Mouse (Mus musculus): ENCODE results near the gene Wwtr1. TPM values are rescaled to one million over a fixed set of nuclear protein-coding genes. Genes with fewer than 3 reads are reported as not detected.

Gene Wwtr1
- polyA plus RNA-seq, 1 experiment = 0.17 TPM

DNA sequence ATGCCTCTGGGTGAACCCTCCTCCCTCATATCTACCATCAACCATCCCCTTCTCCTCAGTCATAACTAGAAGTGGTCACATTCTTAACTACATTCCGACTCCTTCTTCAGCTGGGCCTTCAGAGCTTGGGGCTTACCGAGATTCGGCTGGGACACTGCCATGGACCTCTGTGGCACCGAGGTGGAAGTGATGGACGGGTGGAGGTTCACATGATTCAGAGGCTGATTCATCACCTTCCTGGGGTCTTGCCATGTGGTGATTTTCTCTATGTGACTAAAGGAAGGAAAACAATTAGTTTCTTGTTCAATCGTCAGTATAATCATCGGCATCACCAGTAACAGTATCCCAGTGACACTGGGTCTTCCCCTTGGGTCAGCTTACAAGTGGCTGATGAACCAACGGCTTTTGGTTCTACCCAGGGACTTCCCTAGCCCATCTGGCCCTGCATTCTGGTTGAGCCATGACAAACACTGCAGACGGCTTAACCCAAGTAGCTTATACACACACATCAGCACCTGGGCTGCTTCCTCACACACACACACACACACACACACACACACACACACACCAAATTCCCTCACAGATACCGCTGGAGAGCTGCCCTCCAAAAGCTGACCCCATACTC lies 74.0 kb downstream of the Wwtr1 start:
- TF ChIP-seq GATA1 (IDR thresholded peaks at IDR 0.05; ENCODE audit: borderline replicate concordance, low read length) = no peak
- TF ChIP-seq FLI1 (IDR thresholded peaks at IDR 0.05; ENCODE audit: low read length) = no peak
- Histone ChIP-seq H3K27me3 (replicated peaks) (no peaks in the 10 kb centered on the region), H3K4me1 (peaks cover 3% of the 10 kb centered on the region; the same call in 1 of the 2 replicates)

GRCm38 (mm10) chr3:57500846-57501245 lies 74.9 kb downstream of the Wwtr1 start:
- Histone ChIP-seq H3K4me1 (peaks cover 3% of the 10 kb centered on the region; the same call in 1 of the 2 replicates), H3K4me3 (replicated peaks) (no peak overlapping the region), H3K36me3 (replicated peaks; ENCODE audit: low read length) (no peaks in the 10 kb centered on the region), H3K9me3 (peaks cover 7% of the 10 kb centered on the region; the same call in 1 of the 2 replicates), H3K27me3 (replicated peaks) (no peaks in the 10 kb centered on the region)
- no peak for TF ChIP-seq FLI1 (IDR thresholded peaks at IDR 0.05; ENCODE audit: low read length)
- TF ChIP-seq GATA1 (IDR thresholded peaks at IDR 0.05; ENCODE audit: borderline replicate concordance, low read length) = no peak

More for the DNA sequence above, 74.0 kb downstream of the Wwtr1 start:
- Histone ChIP-seq H3K36me3 (replicated peaks; ENCODE audit: low read length) (no peaks in the 10 kb centered on the region), H3K9me3 (peaks cover 7% of the 10 kb centered on the region; the same call in 1 of the 2 replicates), H3K4me3 (replicated peaks) (no peak overlapping the region)

GRCm38 (mm10) chr3:57497791-57498190 lies 77.9 kb downstream of the Wwtr1 start:
- TF ChIP-seq GATA1 (IDR thresholded peaks at IDR 0.05; ENCODE audit: borderline replicate concordance, low read length) (no peak), FLI1 (IDR thresholded peaks at IDR 0.05; ENCODE audit: low read length) (no peak)
- no peak overlapping the region for H3K4me3 ChIP-seq (replicated peaks)
- H3K4me1 ChIP-seq = no peaks in the 10 kb centered on the region
- no peaks in the 10 kb centered on the region for H3K27me3 ChIP-seq (replicated peaks)
- no peaks in the 10 kb centered on the region for H3K36me3 ChIP-seq (replicated peaks; ENCODE audit: low read length)
- peaks cover 7% of the 10 kb centered on the region; the same call in 1 of the 2 replicates for H3K9me3 ChIP-seq

- H3K27me3 ChIP-seq (replicated peaks) = no peaks in the 10 kb centered on the region
- peaks cover 8% of the 10 kb centered on the region; the same call in 1 of the 2 replicates for H3K9me3 ChIP-seq
- H3K36me3 ChIP-seq (replicated peaks; ENCODE audit: low read length) = no peaks in the 10 kb centered on the region
- no peak overlapping the region for H3K4me3 ChIP-seq (replicated peaks)
- H3K4me1 ChIP-seq = no peaks in the 10 kb centered on the region
- TF ChIP-seq GATA1 (IDR thresholded peaks at IDR 0.05; ENCODE audit: borderline replicate concordance, low read length) (no peak), FLI1 (IDR thresholded peaks at IDR 0.05; ENCODE audit: low read length) (no peak)
These were observed 79.3 kb downstream of the Wwtr1 start for GRCm38 (mm10) chr3:57496428-57496827.

GRCm38 (mm10) chr3:57487455-57488153 lies 88.1 kb downstream of the Wwtr1 start:
- Histone ChIP-seq H3K4me3 (replicated peaks) (no peak overlapping the region), H3K4me1 (no peaks in the 10 kb centered on the region), H3K36me3 (replicated peaks; ENCODE audit: low read length) (no peaks in the 10 kb centered on the region), H3K9me3 (peaks cover 14% of the 10 kb centered on the region), H3K27me3 (replicated peaks) (no peaks in the 10 kb centered on the region)
- TF ChIP-seq GATA1 (IDR thresholded peaks at IDR 0.05; ENCODE audit: borderline replicate concordance, low read length) = no peak
- no peak for TF ChIP-seq FLI1 (IDR thresholded peaks at IDR 0.05; ENCODE audit: low read length)

GRCm38 (mm10) chr3:57486068-57486467 lies 89.6 kb downstream of the Wwtr1 start:
- Histone ChIP-seq H3K27me3 (replicated peaks) (no peaks in the 10 kb centered on the region), H3K4me1 (no peaks in the 10 kb centered on the region), H3K36me3 (replicated peaks; ENCODE audit: low read length) (no peaks in the 10 kb centered on the region), H3K4me3 (replicated peaks) (no peak overlapping the region), H3K9me3 (peaks cover 17% of the 10 kb centered on the region)
- TF ChIP-seq GATA1 (IDR thresholded peaks at IDR 0.05; ENCODE audit: borderline replicate concordance, low read length) (no peak), FLI1 (IDR thresholded peaks at IDR 0.05; ENCODE audit: low read length) (no peak)

GRCm38 (mm10) chr3:57481981-57482380 lies 93.7 kb downstream of the Wwtr1 start:
- no peaks in the 10 kb centered on the region for H3K4me1 ChIP-seq
- H3K4me3 ChIP-seq (replicated peaks) = no peak overlapping the region

GRCm38 (mm10) chr3:57480640-57481039 lies 95.1 kb downstream of the Wwtr1 start:
- TF ChIP-seq GATA1 (IDR thresholded peaks at IDR 0.05; ENCODE audit: borderline replicate concordance, low read length) (no peak), FLI1 (IDR thresholded peaks at IDR 0.05; ENCODE audit: low read length) (no peak)
- Histone ChIP-seq H3K27me3 (replicated peaks) (no peaks in the 10 kb centered on the region), H3K4me3 (replicated peaks) (no peak overlapping the region), H3K9me3 (peaks cover 8% of the 10 kb centered on the region; the same call in 1 of the 2 replicates), H3K36me3 (replicated peaks; ENCODE audit: low read length) (no peaks in the 10 kb centered on the region), H3K4me1 (no peaks in the 10 kb centered on the region)

More at GRCm38 (mm10) chr3:57481981-57482380, 93.7 kb downstream of the Wwtr1 start:
- TF ChIP-seq FLI1 (IDR thresholded peaks at IDR 0.05; ENCODE audit: low read length) (no peak), GATA1 (IDR thresholded peaks at IDR 0.05; ENCODE audit: borderline replicate concordance, low read length) (no peak)
- Histone ChIP-seq H3K27me3 (replicated peaks) (no peaks in the 10 kb centered on the region), H3K9me3 (peaks cover 8% of the 10 kb centered on the region; the same call in 1 of the 2 replicates), H3K36me3 (replicated peaks; ENCODE audit: low read length) (no peaks in the 10 kb centered on the region)

GRCm38 (mm10) chr3:57474421-57474820 lies 101.3 kb downstream of the Wwtr1 start:
- H3K27me3 ChIP-seq (replicated peaks) = no peaks in the 10 kb centered on the region
- 0 out of 2 replicates have a peak, but pooled peaks cover 3% of the 10 kb centered on the region for H3K4me1 ChIP-seq
- TF ChIP-seq FLI1 (IDR thresholded peaks at IDR 0.05; ENCODE audit: low read length) (no peak), GATA1 (IDR thresholded peaks at IDR 0.05; ENCODE audit: borderline replicate concordance, low read length) (no peak)
- H3K4me3 ChIP-seq (replicated peaks) = no peak overlapping the region
- 0 out of 2 replicates have a peak, but pooled peaks cover 5% of the 10 kb centered on the region for H3K9me3 ChIP-seq
- H3K36me3 ChIP-seq (replicated peaks; ENCODE audit: low read length) = no peaks in the 10 kb centered on the region

DNA sequence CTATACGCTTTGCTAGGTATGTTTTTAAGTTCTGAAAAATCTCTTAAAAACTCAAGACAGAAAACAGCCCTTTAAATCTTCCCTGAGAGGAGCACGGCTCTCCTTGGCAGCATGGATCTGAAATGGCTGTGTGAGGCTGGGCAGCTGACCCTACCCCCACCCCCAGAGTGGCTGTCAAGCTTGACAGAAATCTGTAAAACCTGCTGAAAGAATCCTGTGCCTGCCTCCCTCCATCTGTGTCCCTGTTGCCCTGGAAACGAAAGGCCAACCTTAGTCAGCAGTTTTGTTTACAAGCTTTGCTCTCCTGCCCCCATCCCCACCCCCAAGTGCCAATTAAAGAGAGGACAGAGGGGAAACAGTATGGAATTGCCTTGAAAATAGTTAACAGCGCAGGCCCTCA lies 103.3 kb downstream of the Wwtr1 start:
- no peak for TF ChIP-seq FLI1 (IDR thresholded peaks at IDR 0.05; ENCODE audit: low read length)
- TF ChIP-seq GATA1 (IDR thresholded peaks at IDR 0.05; ENCODE audit: borderline replicate concordance, low read length) = no peak
- Histone ChIP-seq H3K36me3 (replicated peaks; ENCODE audit: low read length) (no peaks in the 10 kb centered on the region), H3K27me3 (replicated peaks) (no peaks in the 10 kb centered on the region), H3K4me1 (0 out of 2 replicates have a peak, but pooled peaks cover 3% of the 10 kb centered on the region), H3K9me3 (0 out of 2 replicates have a peak, but pooled peaks cover 5% of the 10 kb centered on the region), H3K4me3 (replicated peaks) (no peak overlapping the region)
